Mouse (Mus musculus): ENCODE data around the gene Ffar4.

The Ffar4 gene

DNA sequence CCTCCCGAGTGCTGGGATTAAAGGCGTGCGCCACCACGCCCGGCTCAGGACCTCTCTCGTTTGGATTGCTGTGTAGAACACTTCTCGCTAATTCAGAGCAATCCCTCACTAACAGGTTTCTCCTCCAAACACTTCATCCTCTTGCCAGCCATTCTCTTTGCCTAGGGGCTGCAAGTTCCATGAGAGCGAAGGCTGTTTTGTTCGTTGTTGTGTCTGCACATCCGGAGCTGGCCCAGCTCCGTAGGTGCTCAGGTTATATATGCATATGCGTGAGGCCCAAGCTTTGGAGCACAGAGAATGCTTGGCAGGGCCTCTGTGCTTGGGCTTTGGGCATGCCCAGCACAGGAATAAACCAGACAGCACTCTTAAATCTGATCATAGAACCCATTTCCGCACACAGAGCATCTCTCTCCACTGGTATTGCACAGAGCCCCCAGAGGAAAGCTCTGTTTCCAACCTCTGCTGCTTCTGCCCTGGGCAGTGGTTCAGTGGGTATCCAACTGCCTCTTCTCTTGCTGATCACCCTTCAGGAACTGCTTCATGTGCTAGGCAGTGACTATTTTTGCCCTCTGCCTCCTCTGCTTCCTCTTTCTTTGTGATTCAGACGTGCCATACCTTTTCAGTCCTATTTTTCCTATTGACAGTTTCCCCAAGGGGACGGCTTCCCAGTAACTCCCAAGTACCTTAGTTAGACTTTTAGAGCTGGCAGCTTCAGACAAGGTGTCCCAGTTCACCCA lies 12.8 kb downstream of the Ffar4 start:
- no peak for DNase-seq

GRCm38 (mm10) chr19:38111056-38111455 lies 14.2 kb downstream of the Ffar4 start:
- no peak for DNase-seq

- DNase-seq = no peak
Observed at GRCm38 (mm10) chr19:38112575-38112974, 15.7 kb downstream of the Ffar4 start.

- DNase-seq = no peak
Observed at GRCm38 (mm10) chr19:38114834-38115491, 18.1 kb downstream of the Ffar4 start.

DNA sequence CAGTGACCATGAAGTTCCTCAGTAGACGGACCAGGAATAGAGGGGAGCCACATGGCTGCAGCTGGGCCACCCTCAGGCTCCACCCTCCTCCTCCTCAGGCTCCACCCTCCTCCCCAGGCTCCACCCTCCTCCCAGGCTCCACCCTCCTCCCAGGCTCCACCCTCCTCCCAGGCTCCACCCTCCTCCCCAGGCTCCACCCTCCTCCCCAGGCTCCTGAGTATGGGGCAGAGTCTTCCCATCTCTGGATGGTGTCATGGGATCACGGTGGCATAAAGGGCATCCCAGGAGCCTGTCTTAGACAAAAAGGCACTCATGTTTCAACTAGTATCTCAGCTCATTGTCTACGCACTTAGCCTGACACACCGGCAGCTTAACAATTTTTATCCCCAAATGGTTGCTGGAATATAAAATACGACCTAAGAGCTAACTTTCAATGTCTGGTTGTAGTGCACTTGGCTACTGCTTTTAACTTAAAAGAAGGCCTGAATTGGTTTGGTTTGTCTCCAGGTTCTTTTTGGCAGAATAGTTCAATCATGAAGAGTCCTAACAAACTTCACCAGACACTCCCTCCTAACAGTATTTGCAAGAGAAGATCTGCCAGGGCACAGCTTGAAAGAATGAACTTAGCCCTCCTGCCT lies 23.4 kb downstream of the Ffar4 start:
- no peak for DNase-seq

- DNase-seq = no peak
Observed at GRCm38 (mm10) chr19:38123921-38124320, 27.1 kb downstream of the Ffar4 start.

DNA sequence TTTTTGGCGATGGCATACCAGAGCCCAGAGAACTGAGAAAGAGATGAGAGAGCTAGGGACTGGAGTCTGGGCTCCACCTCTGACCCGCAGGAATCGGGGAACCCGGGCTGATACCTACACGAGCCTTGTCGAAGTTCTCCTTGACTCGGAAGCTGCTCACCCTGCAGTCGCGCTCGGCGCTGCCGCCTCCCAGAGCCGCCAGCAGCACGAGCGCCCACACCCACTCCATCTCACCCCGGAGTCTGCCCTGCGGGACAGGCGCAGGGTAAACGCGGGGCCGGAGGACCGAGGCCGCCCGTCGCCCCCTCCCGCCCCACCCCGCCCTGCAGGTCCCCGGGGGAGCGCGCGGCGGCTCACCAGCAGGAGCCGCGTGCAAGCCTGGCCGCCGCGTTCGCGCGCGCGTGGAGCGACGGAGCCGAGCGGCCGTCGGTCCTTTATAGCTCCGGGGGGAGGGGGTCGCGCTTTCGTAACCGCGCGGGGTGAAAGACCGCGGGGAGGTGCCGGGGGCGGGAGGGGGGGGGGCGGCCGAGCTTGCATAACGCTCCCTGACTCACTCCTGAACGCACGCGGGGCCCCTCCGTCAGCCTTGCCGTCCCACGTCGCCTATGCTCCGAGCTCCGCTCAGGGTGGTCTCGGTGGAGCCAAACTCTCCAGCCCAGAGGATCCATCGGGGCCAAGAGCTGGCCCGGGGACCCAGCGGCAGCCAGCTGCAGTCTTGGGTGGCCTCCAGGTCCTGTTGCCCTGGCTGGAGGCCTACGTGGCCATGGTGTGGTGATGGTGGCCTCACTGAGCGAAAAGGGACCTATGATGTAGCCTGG lies 27.7 kb downstream of the Ffar4 start:
- peak; percentile 29 for DNase-seq

GRCm38 (mm10) chr19:38125219-38125610 lies 28.3 kb downstream of the Ffar4 start, which contains the start of gene Rbp4:
Rbp4 (minus strand) TSS chr19:38125281.
- no peak for DNase-seq

GRCm38 (mm10) chr19:38126656-38127055 lies 29.8 kb downstream of the Ffar4 start:
- no peak for DNase-seq

GRCm38 (mm10) chr19:38132481-38132880 lies 35.6 kb downstream of the Ffar4 start, which contains the start of gene Pde6c:
Pde6c (plus strand) TSS chr19:38132781.
- no peak for DNase-seq

GRCm38 (mm10) chr19:38133986-38134385 lies 37.1 kb downstream of the Ffar4 start:
- DNase-seq = no peak

DNA sequence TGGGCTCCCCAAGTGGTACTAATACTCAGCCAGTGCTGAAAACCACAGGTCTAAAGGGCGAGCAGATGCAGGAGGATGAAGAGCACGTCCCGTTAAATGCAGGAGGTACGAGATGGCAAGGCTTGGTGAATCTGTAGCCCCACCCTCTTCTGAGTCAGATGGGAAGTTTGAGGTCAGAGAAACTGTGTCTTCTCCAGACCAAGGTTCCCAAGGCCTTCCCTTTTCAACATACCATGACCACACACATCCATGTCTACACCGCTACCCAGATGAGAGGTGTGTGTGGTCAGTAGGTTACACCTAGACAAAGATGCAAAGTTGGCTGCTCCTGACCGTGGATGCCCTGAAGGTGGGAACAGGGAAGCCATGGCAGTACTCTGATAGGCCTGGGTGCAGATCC lies 37.9 kb downstream of the Ffar4 start:
- DNase-seq = no peak

- DNase-seq = no peak
Observed at GRCm38 (mm10) chr19:38143540-38144271, 46.8 kb downstream of the Ffar4 start.

DNA sequence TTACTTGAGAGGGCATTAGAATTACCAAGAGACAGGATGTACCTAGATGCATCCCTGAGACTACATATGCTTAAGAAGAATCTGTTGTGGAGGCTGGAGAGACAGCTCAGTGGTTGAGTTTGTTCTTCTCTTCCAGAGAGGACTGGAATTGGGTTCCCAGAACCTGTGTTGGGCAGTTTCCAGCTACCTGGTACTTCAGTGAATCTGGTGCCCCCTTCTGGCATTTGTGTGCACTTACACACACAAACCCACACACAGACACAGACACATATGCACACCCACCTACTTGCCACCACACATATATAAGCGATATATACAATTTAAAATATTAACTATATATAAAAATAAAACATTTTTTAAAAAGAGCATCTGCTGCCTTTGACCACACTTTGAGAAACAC lies 59.4 kb downstream of the Ffar4 start:
- no peak for DNase-seq

- no peak for DNase-seq
Observed at GRCm38 (mm10) chr19:38161648-38162354, 64.9 kb downstream of the Ffar4 start.

Data from right cerebral cortex, postnatal 14 days (tissue).